Mouse (Mus musculus) gastrocnemius, postnatal 14 days (tissue): ENCODE data around the gene Cnnm4. TPM values are rescaled to one million over a fixed set of nuclear protein-coding genes. Genes with fewer than 3 reads are reported as not detected.

Experiments used
- DNase-seq: peaks from one replicate; pipeline ENCODE4 v3.0.0; 2021; ENCODE audit warnings: mixed read lengths
- intact Hi-C: fragments of 180-260 bp; cut with DNase I; formaldehyde crosslinking; loops from one replicate; pipeline ENCODE4 v1.15.1; 2025; ENCODE audit warnings: low total_unique reads
- total RNA-seq, 2 experiments: library from RNA; stranded (reverse); gene quantifications; 2 replicates each; pipeline ENCODE4 v1.2.3; 2021

Cnnm4 gene
- total RNA-seq, 2 experiments from 2014 or later, result 4.6 to 5.4 TPM

GRCm38 (mm10) chr1:36511289-36512021 lies 40.0 kb downstream of the Cnnm4 start, which contains the start of gene Cnnm3:
TSS of gene Cnnm3 (plus strand) at chr1:36511867.
- intact Hi-C loops, result no loop called here

GRCm38 (mm10) chr1:36512089-36512965 lies 40.9 kb downstream of the Cnnm4 start:
- intact Hi-C loops, result no loop called here
- DNase-seq, result peak; percentile 63

More at GRCm38 (mm10) chr1:36511289-36512021, 40.0 kb downstream of the Cnnm4 start, which contains the start of gene Cnnm3:
- peak; percentile 100 for DNase-seq

- DNase-seq, result no peak
- intact Hi-C loops, result no loop called here
Measured at GRCm38 (mm10) chr1:36512966-36513280, 41.5 kb downstream of the Cnnm4 start.

GRCm38 (mm10) chr1:36513310-36513709 lies 41.9 kb downstream of the Cnnm4 start:
- intact Hi-C loops, result no loop called here
- no peak for DNase-seq

- intact Hi-C loops, result no loop called here
Measured at GRCm38 (mm10) chr1:36513718-36514117, 42.3 kb downstream of the Cnnm4 start.

GRCm38 (mm10) chr1:36518259-36518658 lies 46.8 kb downstream of the Cnnm4 start:
- intact Hi-C loops, result no loop called here
- DNase-seq, result no peak

More at GRCm38 (mm10) chr1:36513718-36514117, 42.3 kb downstream of the Cnnm4 start:
- DNase-seq, result no peak

- DNase-seq, result no peak
- intact Hi-C loops, result no loop called here
Measured at GRCm38 (mm10) chr1:36519626-36520025, 48.2 kb downstream of the Cnnm4 start.

GRCm38 (mm10) chr1:36522210-36522609 lies 50.8 kb downstream of the Cnnm4 start:
- intact Hi-C loops, result no loop called here
- no peak for DNase-seq

GRCm38 (mm10) chr1:36523332-36524013 lies 52.1 kb downstream of the Cnnm4 start:
- DNase-seq, result peak; percentile 58
- intact Hi-C loops, result no loop called here

GRCm38 (mm10) chr1:36524058-36524457 lies 52.6 kb downstream of the Cnnm4 start:
- DNase-seq, result no peak
- intact Hi-C loops, result no loop called here

GRCm38 (mm10) chr1:36525774-36526173 lies 54.4 kb downstream of the Cnnm4 start:
- DNase-seq, result no peak
- intact Hi-C loops, result no loop called here

GRCm38 (mm10) chr1:36526903-36527302 lies 55.5 kb downstream of the Cnnm4 start:
- intact Hi-C loops, result no loop called here
- no peak for DNase-seq

GRCm38 (mm10) chr1:36528351-36528750 lies 56.9 kb downstream of the Cnnm4 start:
- intact Hi-C loops, result no loop called here
- DNase-seq, result no peak

GRCm38 (mm10) chr1:36529274-36529673 lies 57.9 kb downstream of the Cnnm4 start:
- DNase-seq, result no peak

GRCm38 (mm10) chr1:36529875-36530274 lies 58.5 kb downstream of the Cnnm4 start:
- intact Hi-C loops, result no loop called here
- no peak for DNase-seq

More at GRCm38 (mm10) chr1:36529274-36529673, 57.9 kb downstream of the Cnnm4 start:
- intact Hi-C loops, result no loop called here

GRCm38 (mm10) chr1:36530485-36530884 lies 59.1 kb downstream of the Cnnm4 start:
- intact Hi-C loops, result no loop called here
- no peak for DNase-seq

- DNase-seq, result no peak
Measured at GRCm38 (mm10) chr1:36530962-36531361, 59.5 kb downstream of the Cnnm4 start.

GRCm38 (mm10) chr1:36531461-36531860 lies 60.0 kb downstream of the Cnnm4 start:
- no peak for DNase-seq
- intact Hi-C loops, result no loop called here

More at GRCm38 (mm10) chr1:36530962-36531361, 59.5 kb downstream of the Cnnm4 start:
- intact Hi-C loops, result no loop called here

- intact Hi-C loops, result no loop called here
- no peak for DNase-seq
Measured at GRCm38 (mm10) chr1:36533546-36533945, 62.1 kb downstream of the Cnnm4 start.

GRCm38 (mm10) chr1:36534595-36535058 lies 63.2 kb downstream of the Cnnm4 start:
- intact Hi-C loops, result no loop called here
- no peak for DNase-seq
